Mouse (Mus musculus) cerebellum, postnatal 4 days (tissue): Measurements from ENCODE around the gene 1110004F10Rik.
"Not testable (repeated sequence)": the region's sequence is repeated elsewhere in the genome, so short reads cannot be mapped to it uniquely, and the experiment has no call there.

Experiments used
- DNase-seq, 2 experiments: peaks; one replicate each; pipeline ENCODE4 v3.0.0; 2022; ENCODE audit warnings: low spot score in 2 of 2, mixed read lengths in 1 of 2

Gene 1110004F10Rik

DNA sequence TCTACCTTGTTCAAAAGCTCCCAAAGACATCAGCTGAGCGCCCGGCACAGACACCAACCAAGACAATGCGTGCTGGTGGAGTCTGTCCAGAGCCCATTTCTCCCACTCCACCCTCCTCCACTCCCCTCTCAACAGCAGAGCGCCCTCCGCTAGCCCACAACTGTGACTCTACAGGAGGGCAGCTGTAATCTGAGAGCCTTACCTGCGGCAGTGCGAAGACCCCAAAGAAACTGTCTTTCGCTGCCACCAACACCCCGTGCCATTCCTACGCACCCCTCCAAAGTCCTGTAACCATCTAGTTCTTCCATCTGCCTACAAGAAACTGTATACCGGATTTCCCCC lies at the start of gene 1110004F10Rik:
Gene 1110004F10Rik, plus strand, starts transcription at position 202 of the 342 bp plus-strand sequence.
- DNase-seq, result no peak

DNA sequence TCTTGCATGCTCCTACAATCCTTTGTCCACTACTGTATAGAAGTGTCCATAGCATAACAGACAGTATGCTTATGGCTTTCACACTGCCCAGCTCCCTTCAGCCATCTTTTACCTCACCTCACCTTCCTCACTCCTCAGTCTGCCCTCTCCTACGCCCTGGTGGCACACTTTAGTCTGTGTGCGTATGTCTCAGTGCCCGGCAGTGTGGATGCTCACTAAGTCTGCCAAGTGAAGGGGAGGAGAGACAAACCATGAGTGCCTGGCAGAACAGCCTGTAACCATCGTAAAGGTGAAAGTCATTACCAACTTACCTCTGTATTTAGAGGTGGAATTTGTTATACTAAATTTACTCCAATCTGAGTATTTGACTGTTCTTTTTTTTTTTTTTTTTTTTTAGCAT lies 36.5 kb upstream of the 1110004F10Rik start:
- DNase-seq, result no peak

DNA sequence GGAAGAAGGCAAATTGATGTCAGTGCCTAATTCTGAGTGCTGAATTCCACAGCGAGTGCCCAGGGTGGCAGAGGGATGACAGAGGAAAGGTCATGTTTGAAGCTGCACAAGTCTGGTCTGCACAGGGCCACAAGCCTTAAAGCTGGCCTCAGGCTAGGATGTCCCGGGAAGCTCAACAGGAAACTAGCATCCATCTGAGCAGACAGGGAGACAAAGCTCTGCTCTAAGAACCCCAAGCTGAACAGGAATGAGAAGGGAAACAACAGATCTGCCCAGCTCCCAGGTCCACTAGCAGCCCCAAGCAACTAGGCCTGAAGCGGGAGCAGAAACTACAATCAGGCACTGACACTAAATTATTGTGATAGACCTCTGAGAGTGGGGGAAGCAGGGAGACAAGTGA lies 9.2 kb upstream of the 1110004F10Rik start:
- no peak for DNase-seq

DNA sequence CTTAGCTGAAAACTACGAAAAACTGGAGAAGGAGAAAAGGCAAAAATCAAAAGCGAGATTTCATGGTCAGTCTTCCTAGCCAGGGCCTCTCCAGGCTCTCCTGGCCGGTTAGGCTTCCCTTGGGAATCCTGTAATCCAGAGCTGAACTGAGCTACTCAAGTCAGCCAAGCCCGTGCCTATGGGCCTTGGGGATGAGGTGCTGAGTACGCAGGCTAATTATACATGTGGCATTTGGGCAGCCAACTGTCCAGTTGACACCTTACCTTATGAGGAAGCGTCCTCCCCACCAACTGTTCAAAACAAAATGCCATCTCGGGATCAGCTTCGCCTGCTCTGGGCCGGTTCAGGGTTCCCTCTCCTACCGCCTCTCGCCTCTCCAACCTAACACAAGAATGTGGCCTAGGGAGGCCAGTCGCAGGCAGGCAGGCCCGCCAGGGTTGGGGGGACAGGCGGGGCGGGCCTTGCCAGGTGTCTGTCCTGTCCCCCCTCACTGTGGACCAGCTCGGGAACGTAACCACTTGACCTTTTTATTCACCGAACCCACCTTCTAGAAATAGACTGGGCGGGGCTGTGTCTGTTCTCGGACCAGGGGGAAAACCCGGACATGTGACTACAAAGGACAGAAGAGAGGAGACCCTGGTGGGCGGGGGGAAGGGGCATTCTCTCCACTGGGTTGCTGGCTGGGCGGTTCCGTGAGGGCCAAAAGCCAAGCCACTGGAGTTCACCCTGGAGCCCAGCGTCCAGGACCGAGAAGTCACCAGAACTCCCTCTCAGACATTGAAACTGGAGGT lies 8.4 kb upstream of the 1110004F10Rik start:
- DNase-seq, result peak in 1 of 2 experiments; percentile 23

DNA sequence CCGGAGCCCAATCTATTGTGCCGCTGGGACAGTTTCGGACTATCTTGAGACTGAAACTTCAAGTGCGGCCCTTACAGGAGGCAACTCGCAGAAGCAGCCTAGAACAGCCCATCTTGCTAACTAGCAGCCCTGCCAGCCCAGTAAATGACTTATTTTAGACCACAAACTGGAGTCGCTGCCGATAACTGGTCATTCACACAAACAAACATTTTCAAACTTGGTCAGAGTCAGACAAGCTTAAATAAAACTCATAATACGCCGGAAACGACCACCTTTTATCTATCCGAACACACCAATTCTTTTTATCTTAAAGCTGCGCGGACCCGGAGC lies 7.8 kb upstream of the 1110004F10Rik start:
- DNase-seq, result no peak

DNA sequence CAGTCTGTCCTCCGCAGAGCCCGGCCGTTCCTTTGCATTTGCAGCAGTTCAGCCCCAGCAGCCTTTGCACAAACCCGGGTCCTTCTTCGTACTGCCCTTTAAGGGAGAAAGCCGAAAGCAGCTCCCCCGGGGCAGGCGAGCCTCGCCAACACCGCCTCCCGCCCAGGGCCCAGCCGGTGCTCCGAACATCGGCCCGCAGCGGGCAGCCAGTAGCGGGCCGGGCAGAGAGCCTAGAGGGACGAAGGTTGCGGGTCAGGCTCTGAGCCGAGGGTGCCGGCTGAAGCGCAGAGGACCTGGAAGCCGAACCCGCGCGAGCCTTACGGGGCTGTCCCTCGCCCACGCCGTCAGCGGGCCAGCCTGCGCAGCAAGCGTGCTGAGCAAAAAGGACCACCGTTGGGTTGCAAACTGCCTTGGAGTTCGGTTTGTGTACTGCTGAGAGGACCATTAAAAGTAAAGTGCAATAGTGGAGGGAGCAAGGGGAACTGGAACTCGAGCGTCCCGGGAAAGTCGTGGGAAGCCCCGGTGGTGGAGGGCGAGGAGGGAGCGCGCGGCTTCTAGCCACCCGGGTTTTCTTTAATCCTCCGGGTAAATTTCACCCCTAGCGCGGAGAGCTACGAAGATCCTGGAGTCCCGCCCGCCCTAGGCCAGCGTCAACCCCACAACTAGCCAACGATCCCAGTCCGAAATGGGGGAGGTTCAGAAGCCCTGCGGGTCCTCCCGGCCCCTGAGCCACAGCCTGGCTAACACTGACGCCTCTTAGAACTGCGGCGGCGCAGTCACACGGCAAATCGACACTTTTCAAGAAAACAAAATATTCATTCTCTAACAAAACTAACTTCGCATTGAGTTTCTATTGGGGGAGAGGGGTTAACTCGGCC lies 7.2 kb upstream of the 1110004F10Rik start:
- DNase-seq, result peak in 1 of 2 experiments; percentile 39

DNA sequence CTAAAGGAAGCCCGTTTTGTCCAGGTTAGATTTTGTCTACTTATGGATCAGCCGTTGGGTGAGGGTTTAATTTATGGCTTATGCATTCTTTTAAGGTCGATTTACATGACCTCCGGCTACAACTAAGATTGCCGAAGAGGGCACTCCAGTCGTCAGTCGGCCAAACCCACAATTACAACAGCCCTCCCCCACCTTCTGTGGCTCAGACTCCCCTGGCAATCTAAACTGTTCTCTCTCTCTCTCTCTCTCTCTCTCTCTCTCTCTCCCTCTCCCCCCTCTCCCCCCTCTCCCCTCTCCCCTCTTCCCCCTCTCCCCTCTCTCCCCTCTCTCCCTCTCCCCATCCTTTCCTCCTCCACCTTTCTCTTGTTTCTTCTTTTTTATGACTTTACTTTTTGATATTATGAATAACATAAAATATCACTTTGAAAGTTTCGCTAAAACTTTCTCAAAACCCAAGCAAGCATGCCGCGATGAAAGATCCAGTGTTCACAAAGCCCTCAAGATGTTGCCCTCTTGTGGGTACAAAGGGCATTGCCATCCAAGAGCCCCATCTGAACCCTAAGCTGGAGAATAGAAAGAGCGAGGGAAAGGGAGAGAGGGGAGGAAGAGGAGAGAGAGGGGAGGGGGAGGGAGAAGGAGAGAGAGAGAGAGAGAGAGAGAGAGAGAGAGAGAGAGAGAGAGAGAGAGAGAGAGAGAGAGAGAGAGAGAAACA lies 6.4 kb upstream of the 1110004F10Rik start:
- DNase-seq, result peak in 1 of 2 experiments; percentile 84

DNA sequence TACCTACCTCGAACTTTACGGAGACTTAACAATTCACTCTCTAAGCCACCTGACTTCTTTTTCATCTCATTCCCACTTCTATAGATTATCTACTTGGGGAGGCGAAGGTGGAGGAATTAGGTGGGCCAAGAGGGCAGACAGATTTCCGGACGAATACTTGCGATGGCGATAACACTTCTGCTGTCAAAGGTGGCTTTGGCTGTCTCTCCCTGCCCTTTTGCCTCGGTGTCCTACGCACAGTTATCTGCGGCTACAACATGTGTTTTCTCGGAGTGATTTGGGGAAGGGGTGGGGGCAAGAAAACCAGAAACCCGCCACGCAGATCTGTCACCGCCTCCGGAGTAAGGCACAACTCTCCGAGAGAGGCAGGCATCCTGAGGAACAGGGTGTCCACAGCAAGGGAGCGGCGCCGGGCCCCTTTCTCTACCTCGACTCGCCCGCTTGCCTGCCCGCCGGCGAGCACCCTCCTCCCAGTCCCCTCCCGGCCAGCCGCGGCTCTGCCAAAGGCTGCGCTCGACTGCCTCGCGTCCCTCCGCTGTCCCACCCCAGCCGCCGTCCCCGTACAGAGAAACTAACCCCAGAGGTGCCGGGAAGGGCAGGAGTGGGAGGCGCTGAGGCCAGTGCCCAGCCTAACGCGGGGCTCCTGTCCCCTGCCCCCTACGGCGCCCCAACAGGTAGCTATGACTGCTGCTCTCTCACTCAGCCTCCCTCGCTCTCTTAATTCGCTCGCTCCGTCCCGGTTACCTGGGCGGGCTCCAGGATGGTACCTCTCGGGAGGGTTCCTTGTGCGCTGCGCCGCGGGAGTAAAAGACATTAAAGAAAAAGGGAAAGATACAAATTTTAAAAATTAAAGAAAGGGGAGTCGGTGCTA lies 5.6 kb upstream of the 1110004F10Rik start:
- peak; percentile 27 to 53 for DNase-seq

DNA sequence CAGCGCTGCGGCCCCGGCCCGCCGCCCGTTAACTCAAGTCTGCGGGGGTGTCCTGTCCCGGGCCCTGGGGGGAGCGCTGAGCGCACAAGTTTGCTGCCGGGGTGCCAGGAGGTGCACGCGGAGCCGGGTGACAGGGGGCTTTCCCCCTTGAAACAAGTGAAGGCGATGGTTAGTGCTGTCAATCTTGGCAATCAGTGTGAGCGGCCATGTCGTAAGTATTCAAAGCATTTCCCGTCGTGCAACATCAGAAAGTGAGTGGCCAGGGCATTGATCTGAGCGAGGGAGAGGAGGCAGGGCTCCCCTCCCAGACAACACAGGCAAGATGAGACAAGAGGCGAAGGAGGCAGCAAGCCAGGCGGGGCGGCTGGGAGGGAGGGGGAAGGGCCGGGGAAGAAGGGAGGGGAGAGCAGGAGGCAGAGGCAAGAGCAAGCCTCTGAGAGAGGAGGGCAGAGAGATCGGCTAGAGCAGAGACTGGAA lies 4.9 kb upstream of the 1110004F10Rik start:
- DNase-seq, result peak; percentile 28 to 52

DNA sequence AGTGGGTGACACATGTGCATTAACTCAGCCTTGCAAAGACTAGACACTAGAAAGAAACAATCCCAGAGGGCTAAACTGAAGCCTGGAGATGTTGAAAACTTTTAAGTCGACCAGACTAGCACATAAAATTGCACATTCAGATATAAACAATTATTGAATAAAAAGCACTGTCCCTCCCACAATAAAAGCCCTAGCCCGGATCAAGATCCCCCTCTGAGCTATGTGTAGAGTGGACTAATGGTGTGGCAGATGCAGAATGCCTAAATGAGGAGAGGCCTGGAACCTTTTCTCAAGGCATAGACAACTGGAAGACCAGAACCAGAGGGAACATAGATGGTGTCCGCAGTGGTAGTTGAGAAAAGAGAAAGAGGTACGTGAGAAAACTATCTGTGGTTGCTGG lies 3.7 kb upstream of the 1110004F10Rik start:
- DNase-seq, result no peak

DNA sequence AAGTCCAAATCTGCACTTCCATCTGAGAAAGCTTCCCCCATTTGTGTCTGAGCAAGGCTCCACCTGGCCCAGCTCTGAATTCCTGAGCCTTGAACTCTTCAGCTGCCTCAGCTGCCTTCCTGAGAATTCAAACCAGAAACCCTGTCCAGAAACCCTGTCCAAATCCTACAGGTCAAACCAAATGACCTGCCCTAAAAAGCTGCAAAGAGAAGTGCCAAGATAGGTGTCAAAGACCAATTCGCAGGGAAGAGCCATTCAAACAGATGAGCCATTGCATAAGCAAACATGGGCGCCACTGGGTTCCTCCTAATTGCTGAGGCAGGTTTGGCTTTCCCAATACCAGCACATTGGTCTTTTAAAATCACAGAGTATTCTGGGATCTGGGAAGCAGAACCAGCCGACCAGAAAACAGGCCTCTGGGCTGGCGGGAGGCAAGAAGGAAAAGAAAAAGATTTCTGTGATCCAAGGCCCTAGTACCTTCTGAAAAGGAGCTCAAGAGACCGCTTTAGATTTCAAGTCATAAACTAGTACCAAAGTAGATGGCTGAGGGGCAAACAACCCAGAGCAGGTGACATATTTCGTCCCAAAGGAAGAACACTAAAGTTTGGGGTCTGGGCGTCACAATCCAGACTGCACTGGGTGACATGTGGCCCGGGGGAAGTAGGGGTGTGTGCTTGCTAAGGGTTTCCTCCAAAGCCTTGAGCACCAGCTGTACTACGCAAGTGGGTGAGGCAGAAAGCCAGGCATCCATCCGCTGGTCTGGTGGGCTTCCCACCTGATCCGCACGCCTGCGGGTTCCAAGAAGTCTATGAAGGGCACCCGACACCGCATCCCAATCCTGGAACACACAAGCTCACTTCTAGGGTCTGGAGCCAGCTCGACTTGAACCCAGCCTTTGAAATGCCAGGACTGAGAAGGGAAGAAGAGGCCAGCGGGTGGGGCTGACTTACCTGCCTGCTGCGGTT lies 2.3 kb upstream of the 1110004F10Rik start:
- DNase-seq, result no peak

DNA sequence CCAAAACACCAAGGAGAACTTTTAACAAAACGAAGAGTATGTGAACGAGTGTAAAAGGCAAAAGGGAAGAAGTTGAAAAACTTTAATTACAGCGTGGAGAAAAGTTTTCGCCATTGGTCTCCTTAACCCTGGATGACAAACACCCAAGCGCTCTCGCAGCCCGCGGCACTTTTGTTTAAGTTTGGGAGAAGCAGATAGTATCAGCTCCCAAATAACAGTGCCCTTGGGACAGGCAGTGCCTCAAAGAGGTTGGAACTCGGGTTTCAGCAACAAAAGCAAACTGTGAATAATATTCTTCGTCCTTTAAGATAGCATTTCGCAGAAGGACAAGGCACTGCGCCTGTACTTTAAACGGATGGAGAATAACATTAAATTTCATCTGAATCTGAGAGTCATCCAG lies 1.2 kb upstream of the 1110004F10Rik start:
- DNase-seq, result no peak

DNA sequence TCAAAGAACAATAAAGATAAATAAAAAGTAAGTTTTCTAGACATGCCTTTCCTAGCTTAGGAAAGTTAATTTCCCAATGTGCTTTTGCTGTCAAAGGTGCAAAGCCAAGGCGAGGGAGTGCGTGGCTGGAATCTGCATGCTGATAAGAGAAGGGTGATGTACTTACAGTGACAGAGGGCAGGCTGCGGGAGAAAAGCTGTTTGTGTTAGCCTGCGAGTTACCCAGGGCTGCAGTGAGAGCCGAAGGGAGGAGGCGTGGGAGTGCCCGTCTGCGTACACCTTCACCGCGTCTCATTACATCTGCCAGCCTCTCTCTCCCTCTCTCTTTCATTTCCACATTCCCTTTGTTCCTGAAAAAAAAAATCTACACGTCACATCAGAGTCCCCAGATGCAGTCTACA lies 686 bp upstream of the 1110004F10Rik start, which contains the start of gene Sox6:
Gene Sox6, minus strand, starts transcription at position 286 of the 400 bp plus-strand sequence.
- no peak for DNase-seq

DNA sequence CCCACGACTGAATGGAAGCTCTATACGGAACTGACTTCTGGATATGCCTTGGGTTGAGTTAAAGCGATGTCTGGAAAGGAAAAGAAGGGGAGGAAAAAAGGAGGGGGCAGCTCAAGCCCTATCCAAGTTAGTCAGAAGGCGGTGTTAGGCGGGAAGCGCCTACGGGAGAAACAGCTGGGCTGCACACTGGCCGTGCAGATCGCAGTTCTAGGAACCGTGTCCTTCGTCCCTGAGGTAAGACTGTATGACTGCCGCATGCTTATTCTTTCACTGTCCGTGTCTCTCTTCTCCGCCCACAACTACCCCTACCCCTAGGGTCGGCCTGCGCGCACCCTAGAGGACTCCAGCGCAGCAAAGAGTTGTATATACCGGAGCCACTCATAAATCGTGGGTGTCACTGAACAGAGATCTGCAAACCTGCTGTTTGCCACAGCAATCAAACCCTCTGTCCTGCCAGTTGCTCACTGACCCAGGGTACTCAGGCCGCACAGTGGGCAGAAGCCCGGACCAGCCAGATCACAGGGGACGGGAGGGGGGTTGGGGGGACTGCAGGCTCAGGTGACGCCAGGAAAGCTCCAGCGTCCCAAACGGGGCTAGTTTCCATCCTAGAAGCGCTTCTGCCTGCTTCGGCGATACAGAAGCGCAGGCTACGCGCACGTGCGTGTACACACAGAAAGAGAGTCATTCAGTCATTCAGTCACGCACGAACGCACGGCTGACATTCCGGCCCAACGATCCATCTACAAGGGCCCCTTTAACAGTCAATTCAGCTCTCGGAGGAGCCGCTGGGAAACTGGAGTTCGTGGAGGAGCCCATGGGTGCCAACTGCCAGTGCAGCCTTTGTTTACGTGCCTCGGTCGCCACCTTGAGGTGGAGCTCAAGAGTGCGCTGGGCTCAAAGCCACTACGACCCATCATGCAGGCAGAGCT lies 605 bp downstream of the 1110004F10Rik start:
- DNase-seq, result peak; percentile 80 to 90

DNA sequence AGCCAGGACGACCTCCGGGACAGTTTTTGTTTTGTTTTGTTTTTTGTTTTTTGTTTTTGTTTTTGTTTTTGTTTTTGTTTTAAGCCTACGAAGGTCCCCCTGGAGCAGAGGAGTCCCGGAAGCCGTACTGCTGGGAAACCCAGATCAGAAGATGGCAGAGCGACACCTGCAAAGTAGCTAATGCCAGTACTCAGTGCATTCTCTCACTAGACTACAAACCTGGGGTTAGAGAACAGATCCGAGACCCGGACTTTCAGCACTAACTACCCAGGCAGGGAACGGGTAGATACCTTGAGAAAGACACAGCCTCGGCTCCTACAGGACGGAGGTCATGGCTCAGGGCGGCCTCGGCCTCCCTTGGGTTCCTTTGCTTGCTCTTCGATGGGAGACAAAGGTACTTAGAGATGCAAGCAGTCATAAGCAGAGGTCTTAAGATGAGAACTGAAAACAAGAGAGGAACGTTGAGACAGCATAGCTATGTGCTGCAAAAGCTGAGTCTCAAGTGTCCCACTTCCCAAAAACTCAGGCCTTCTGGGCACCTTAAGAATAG lies 1.3 kb downstream of the 1110004F10Rik start:
- no peak for DNase-seq

DNA sequence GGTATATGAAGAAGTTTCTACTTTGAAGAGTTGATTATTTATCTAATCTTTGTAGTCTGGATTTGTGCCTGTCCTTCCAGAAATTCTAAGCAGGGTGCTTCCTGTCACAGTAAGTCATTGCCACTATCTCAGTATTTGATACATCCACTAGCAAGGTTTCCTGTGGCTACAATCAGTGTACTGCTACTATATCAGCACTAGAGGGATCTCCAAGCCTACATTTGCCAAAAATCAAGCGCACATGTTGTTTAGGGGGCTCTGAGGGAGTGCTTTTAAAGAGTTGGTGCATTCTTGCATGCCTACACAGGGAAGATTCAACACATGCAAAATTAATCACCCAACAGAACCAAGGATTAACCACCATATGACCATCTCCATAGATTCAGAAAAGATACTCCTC lies 21.5 kb downstream of the 1110004F10Rik start:
- no peak for DNase-seq

DNA sequence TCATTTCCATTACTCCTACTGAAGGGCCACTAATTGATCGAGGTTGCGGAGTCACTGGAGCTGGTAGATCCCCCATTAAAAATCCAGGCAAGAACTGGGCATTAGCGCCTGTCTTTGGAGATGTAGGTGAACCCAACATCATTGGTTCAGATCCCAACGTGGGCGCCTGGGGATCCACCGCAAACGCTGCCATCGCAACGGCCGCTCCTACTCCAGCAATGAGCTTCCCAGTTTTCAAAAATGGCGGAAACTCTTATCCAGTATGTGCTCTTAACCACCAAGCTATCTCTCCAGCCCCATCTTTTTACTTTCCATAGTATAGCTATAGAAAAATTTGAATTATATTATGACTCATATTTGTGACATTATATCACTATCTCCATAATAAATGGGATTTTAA lies 45.2 kb downstream of the 1110004F10Rik start, which contains the start of gene Gm4353:
Gene Gm4353, minus strand, starts transcription at position 270 of the 400 bp plus-strand sequence.
- not testable (repeated sequence) for DNase-seq

DNA sequence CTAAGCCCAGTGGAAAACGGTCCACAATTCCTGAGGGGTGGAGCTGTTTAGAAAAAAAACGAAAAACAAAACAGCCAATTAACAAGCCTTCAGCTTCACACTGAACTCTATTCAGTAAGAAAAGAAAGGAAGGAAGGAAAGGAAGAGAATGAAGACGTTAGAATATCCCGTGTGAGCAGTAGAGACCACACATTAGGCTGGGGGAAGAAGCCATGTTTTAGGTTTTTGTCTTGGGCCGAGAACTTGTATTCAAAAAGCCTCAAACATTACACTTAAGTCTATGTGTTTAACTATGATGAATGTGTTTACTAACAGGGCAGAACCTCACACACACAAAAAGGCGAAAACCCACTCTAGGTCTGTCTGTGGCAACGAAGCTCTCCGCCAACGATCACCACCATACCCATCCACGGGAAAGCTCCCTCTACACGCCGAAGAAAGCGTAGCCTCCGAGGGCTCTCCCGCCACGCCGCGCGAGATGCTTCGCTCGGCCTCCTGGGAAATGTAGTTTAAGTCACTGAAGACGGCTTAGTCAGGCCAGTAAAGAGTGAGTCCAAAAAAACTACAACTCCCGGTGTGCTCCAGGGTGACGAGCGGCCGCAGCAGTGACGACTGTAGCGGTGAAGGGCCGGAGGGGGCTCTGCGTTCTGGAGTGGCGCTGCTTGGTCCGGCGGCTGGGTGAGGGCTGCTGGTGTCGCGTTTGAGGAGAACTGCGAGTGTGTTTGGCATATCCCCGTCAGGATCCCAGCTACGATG lies 53.7 kb downstream of the 1110004F10Rik start:
- DNase-seq, result peak; percentile 81 to 93
